Mouse (Mus musculus) liver, embryonic 11.5 days (tissue): ENCODE measurements at regions not wholly inside any gene's neighbourhood (a gene's known extent, or its start where the extent isn't known, plus 50 kb on each side); places are given as distances from the start of the nearest gene placed in this dataset.

ENCODE experiments used
- ATAC-seq: fragments of 200-750 bp; cut with Nextera tagmentation; replicated peaks from 2 replicates; pipeline ENCODE4 v1.8.0; 2017; ENCODE audit warnings: moderate number of reproducible peaks, mild to moderate bottlenecking, moderate TSS enrichment, moderate library complexity; ENCODE audit not compliant: low FRiP score
- DNase-seq: peaks from one replicate; pipeline ENCODE4 v3.0.0-alpha.2; 2017; ENCODE audit warnings: low spot score
- H3K27ac ChIP-seq: fragments of 300-500 bp; sonication (generic); 2 replicates; pipeline ENCODE4 v1.5.1; 2014; ENCODE audit warnings: mild to moderate bottlenecking, low read depth, low read length, control low read depth
- H3K27me3 ChIP-seq: fragments of 300-500 bp; sonication (generic); replicated peaks from 2 replicates; pipeline ENCODE4 v1.6.1; 2014; ENCODE audit warnings: low read length, mixed read lengths; ENCODE audit not compliant: control insufficient read depth, insufficient read depth
- H3K36me3 ChIP-seq: fragments of 300-500 bp; sonication (generic); 2 replicates; pipeline ENCODE4 v1.6.1; 2014; ENCODE audit warnings: mild to moderate bottlenecking, low read length, moderate library complexity, mixed read lengths; ENCODE audit not compliant: control insufficient read depth, insufficient read depth
- H3K4me1 ChIP-seq: fragments of 300-500 bp; sonication (generic); replicated peaks from 2 replicates; pipeline ENCODE4 v1.6.1; 2014; ENCODE audit warnings: low read length, mixed read lengths; ENCODE audit not compliant: control insufficient read depth, insufficient read depth
- H3K4me2 ChIP-seq: fragments of 300-500 bp; sonication (generic); 2 replicates; pipeline ENCODE4 v1.6.1; 2014; ENCODE audit warnings: mild to moderate bottlenecking, control low read depth, moderate library complexity
- H3K4me3 ChIP-seq: fragments of 300-500 bp; sonication (generic); 2 replicates; pipeline ENCODE4 v1.5.1; 2014; ENCODE audit warnings: low read depth, low read length, control low read depth
- H3K9ac ChIP-seq: fragments of 300-500 bp; sonication (generic); 2 replicates; pipeline ENCODE4 v1.6.1; 2014; ENCODE audit warnings: low read depth, low read length, control low read depth
- H3K9me3 ChIP-seq: fragments of 300-500 bp; sonication (generic); 2 replicates; pipeline ENCODE4 v1.6.1; 2016; ENCODE audit warnings: low read length, inconsistent platforms, mixed read lengths; ENCODE audit not compliant: control insufficient read depth
- WGBS: fragments of 180-500 bp; shearing (Covaris S2); extraction: QIAGEN DNeasy Blood & Tissue Kit; methylation state at CpG from one replicate; pipeline ENCODE4 v1.1.7; 2014; 5-methylcytosine and 5-hydroxymethylcytosine counted together

- 82% methylated on average over 2 of the region's 2 CpGs for WGBS
- no peak overlapping the region for H3K4me2 ChIP-seq
- H3K4me3 ChIP-seq = no peak overlapping the region
- H3K4me1 ChIP-seq = no peaks in the 10 kb centered on the region
- H3K36me3 ChIP-seq = no peaks in the 10 kb centered on the region
- H3K27ac ChIP-seq = no peak overlapping the region
- H3K9ac ChIP-seq = no peak overlapping the region
- H3K9me3 ChIP-seq = no peaks in the 10 kb centered on the region
- DNase-seq (no peak), ATAC-seq (no peak)
- H3K27me3 ChIP-seq = no peaks in the 10 kb centered on the region
Measured at GRCm38 (mm10) chr12:92029192-92029591, 180.2 kb upstream of the Sel1l start.

- DNase-seq = no peak
Measured at GRCm38 (mm10) chr12:92028354-92028753, 179.4 kb upstream of the Sel1l start.

GRCm38 (mm10) chr12:92024461-92025218 is 175.7 kb upstream of the Sel1l start:
- Histone ChIP-seq H3K4me2 (no peak overlapping the region), H3K27me3 (no peaks in the 10 kb centered on the region), H3K27ac (no peak overlapping the region), H3K9ac (no peak overlapping the region), H3K4me1 (no peaks in the 10 kb centered on the region), H3K9me3 (no peaks in the 10 kb centered on the region), H3K36me3 (no peaks in the 10 kb centered on the region), H3K4me3 (no peak overlapping the region)
- ATAC-seq (no peak), DNase-seq (no peak)
- WGBS = 76% methylated on average over 4 of the region's 4 CpGs

More at GRCm38 (mm10) chr12:92028354-92028753, 179.4 kb upstream of the Sel1l start:
- Histone ChIP-seq H3K4me2 (no peak overlapping the region), H3K27me3 (no peaks in the 10 kb centered on the region), H3K9me3 (no peaks in the 10 kb centered on the region), H3K36me3 (no peaks in the 10 kb centered on the region), H3K27ac (no peak overlapping the region), H3K9ac (no peak overlapping the region), H3K4me3 (no peak overlapping the region), H3K4me1 (no peaks in the 10 kb centered on the region)
- no peak for ATAC-seq
- WGBS = 94% methylated on average over 7 of the region's 7 CpGs

- 53% methylated on average over 6 of the region's 6 CpGs for WGBS
- Histone ChIP-seq H3K4me2 (no peak overlapping the region), H3K27ac (no peak overlapping the region), H3K9ac (no peak overlapping the region), H3K36me3 (no peaks in the 10 kb centered on the region), H3K4me3 (no peak overlapping the region), H3K4me1 (no peaks in the 10 kb centered on the region), H3K27me3 (no peaks in the 10 kb centered on the region), H3K9me3 (no peaks in the 10 kb centered on the region)
- no peak for ATAC-seq
- DNase-seq = no peak
Measured at GRCm38 (mm10) chr12:92019593-92020224, 170.8 kb upstream of the Sel1l start.

GRCm38 (mm10) chr12:92015373-92015772 is 166.4 kb upstream of the Sel1l start:
- no peaks in the 10 kb centered on the region for H3K4me1 ChIP-seq
- no peak for ATAC-seq
- H3K36me3 ChIP-seq = no peaks in the 10 kb centered on the region
- H3K27me3 ChIP-seq = no peaks in the 10 kb centered on the region
- H3K9me3 ChIP-seq = no peaks in the 10 kb centered on the region
- no peak overlapping the region for H3K4me3 ChIP-seq
- no peak overlapping the region for H3K4me2 ChIP-seq
- no peak overlapping the region for H3K9ac ChIP-seq
- 71% methylated on average over 2 of the region's 2 CpGs for WGBS
- DNase-seq = no peak
- no peak overlapping the region for H3K27ac ChIP-seq

GRCm38 (mm10) chr12:92013979-92014378 is 165.0 kb upstream of the Sel1l start:
- WGBS = 75% methylated on average over 8 of the region's 8 CpGs

GRCm38 (mm10) chr12:92013244-92013643 is 164.3 kb upstream of the Sel1l start:
- H3K4me3 ChIP-seq = no peak overlapping the region
- H3K27me3 ChIP-seq = no peaks in the 10 kb centered on the region
- WGBS = 14% methylated on average over 8 of the region's 8 CpGs
- no peak for ATAC-seq
- H3K9me3 ChIP-seq = no peaks in the 10 kb centered on the region
- no peak overlapping the region for H3K27ac ChIP-seq
- no peak overlapping the region for H3K9ac ChIP-seq
- H3K4me2 ChIP-seq = no peak overlapping the region
- DNase-seq = no peak
- H3K4me1 ChIP-seq = no peaks in the 10 kb centered on the region
- H3K36me3 ChIP-seq = no peaks in the 10 kb centered on the region

More at GRCm38 (mm10) chr12:92013979-92014378, 165.0 kb upstream of the Sel1l start:
- H3K4me2 ChIP-seq = no peak overlapping the region
- H3K9ac ChIP-seq = no peak overlapping the region
- ATAC-seq (no peak), DNase-seq (no peak)
- H3K27me3 ChIP-seq = no peaks in the 10 kb centered on the region
- no peak overlapping the region for H3K27ac ChIP-seq
- no peaks in the 10 kb centered on the region for H3K4me1 ChIP-seq
- no peak overlapping the region for H3K4me3 ChIP-seq
- no peaks in the 10 kb centered on the region for H3K36me3 ChIP-seq
- no peaks in the 10 kb centered on the region for H3K9me3 ChIP-seq

GRCm38 (mm10) chr12:92004391-92005094 is 155.6 kb upstream of the Sel1l start:
- Histone ChIP-seq H3K9me3 (no peaks in the 10 kb centered on the region), H3K4me3 (no peak overlapping the region), H3K27ac (no peak overlapping the region), H3K4me2 (no peak overlapping the region), H3K9ac (no peak overlapping the region), H3K27me3 (no peaks in the 10 kb centered on the region), H3K36me3 (no peaks in the 10 kb centered on the region), H3K4me1 (no peaks in the 10 kb centered on the region)
- DNase-seq (no peak), ATAC-seq (no peak)
- WGBS = 67% methylated on average over 12 of the region's 12 CpGs
